Mouse (Mus musculus) MEL-GATA-1-ER (cell line): ENCODE measurements at regions not wholly inside any gene's neighbourhood (a gene's known extent, or its start where the extent isn't known, plus 50 kb on each side); places are given as distances from the start of the nearest gene placed in this dataset.
"Not testable (repeated sequence)": the region's sequence is repeated elsewhere in the genome, so short reads cannot be mapped to it uniquely, and the experiment has no call there.

Experiments
- DNase-seq: peaks from one replicate; pipeline ENCODE4 v3.0.0-alpha.2; 2012; ENCODE audit warnings: low read depth; ENCODE audit errors: extremely low read depth

- no peak for DNase-seq
These were observed 1638.0 kb downstream of the Car8 start for GRCm38 (mm10) chr4:6600766-6601367.

GRCm38 (mm10) chr4:6596321-6596720 lies 1642.5 kb downstream of the Car8 start:
- DNase-seq: no peak

GRCm38 (mm10) chr4:6592890-6593289 lies 1646.0 kb downstream of the Car8 start:
- DNase-seq: not testable (repeated sequence)

GRCm38 (mm10) chr4:6561604-6562357 lies 1677.1 kb downstream of the Car8 start:
- DNase-seq: peak; percentile 20

GRCm38 (mm10) chr4:6539626-6540025 lies 1699.2 kb downstream of the Car8 start:
- no peak for DNase-seq

GRCm38 (mm10) chr4:6532441-6532840 lies 1706.4 kb downstream of the Car8 start:
- no peak for DNase-seq

- DNase-seq: peak; percentile 4
These were observed 1721.2 kb downstream of the Car8 start for GRCm38 (mm10) chr4:6517626-6518025.

DNA sequence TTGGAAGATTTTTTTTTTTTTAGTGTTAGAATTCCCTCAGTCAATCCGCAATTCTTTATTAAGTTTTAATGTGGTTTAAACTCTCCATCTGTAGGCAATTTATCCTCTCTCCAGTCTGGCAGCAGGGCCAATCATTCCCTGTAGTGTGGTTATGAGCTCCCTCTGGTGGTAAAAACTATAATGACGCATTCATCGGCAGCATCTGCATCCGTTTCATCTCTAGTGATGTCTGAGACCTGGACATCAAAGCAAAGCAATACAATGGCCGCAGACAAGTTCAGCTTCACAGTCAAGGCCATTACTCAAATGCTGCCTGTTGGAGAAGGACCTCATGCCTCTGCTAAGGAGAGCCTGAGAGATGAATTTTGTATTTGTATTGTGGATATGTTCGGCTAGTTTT lies 1721.7 kb upstream of the Impad1 start:
- peak; percentile 33 for DNase-seq

DNA sequence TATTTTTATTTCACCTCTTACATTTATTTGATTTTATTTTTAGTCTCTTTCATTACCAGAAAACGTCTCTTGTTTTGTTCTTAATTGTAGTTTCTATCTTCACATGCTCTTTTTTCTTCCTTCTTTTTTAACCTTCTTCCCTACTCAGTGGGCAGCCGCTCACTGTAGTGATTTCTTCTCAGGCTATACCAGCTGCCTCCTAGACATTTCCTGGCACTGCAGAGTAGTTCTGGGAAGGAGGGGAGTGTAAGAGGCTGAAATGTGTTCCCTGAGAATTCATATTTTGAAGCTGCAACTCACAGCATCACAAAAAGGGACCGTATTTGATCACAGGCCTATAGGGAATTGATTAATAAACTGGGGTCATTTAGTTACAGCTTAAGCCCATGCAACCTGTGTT lies 1720.5 kb upstream of the Impad1 start:
- DNase-seq: no peak

- peak; percentile 23 for DNase-seq
These were observed 1719.7 kb upstream of the Impad1 start for GRCm38 (mm10) chr4:6512749-6513364.

DNA sequence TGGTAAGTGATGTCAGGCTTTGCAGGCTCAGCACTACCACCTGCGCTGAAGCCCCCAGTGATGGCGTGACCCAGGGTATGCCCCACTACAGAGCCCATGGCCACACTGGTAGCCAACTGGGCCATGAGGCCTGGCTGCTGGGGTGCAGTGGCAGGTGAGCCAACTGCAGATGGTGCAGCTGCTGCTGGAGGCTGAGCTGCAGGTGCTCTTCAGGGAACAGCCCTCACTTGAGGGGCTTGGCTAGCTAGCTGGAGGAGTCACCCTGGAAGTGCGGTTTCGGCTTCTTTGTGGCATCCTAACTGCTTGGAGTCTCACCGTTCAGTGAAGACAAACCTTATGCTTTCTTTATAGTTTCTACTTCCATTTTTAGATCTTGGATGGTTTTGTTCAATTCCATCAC lies 1714.9 kb upstream of the Impad1 start:
- no peak for DNase-seq
